Mouse (Mus musculus) hindbrain, postnatal 0 days (tissue): ENCODE measurements around the gene Zxdc. TPM values are rescaled to one million over a fixed set of nuclear protein-coding genes. Genes with fewer than 3 reads are reported as not detected.
A peak's percentile ranks its signal among the peaks of the same experiment; 100 is the strongest.

ENCODE experiments used
- ATAC-seq: fragments of 200-750 bp; cut with Nextera tagmentation; 2 replicates; pipeline ENCODE4 v1.8.0; 2017; ENCODE audit warnings: mild to moderate bottlenecking, moderate TSS enrichment, moderate library complexity
- DNase-seq: peaks from one replicate; pipeline ENCODE4 v3.0.0-alpha.2; 2015; ENCODE audit warnings: low spot score
- H3K27ac ChIP-seq: fragments of 300-500 bp; sonication (generic); 2 replicates; pipeline ENCODE4 v1.5.1; 2014; ENCODE audit warnings: mild to moderate bottlenecking
- H3K27me3 ChIP-seq: fragments of 300-500 bp; sonication (generic); 2 replicates; pipeline ENCODE4 v1.6.1; 2014; ENCODE audit warnings: low read length, mixed read lengths; ENCODE audit not compliant: insufficient read depth
- H3K36me3 ChIP-seq: fragments of 300-500 bp; sonication (generic); 2 replicates; pipeline ENCODE4 v1.6.1; 2014; ENCODE audit warnings: low read length, mixed read lengths; ENCODE audit not compliant: insufficient read depth
- H3K4me1 ChIP-seq: fragments of 300-500 bp; sonication (generic); 2 replicates; pipeline ENCODE4 v1.6.1; 2014; ENCODE audit warnings: antibody characterized with exemption, low read length, mixed read lengths; ENCODE audit not compliant: insufficient read depth
- H3K4me2 ChIP-seq: fragments of 300-500 bp; sonication (generic); 2 replicates; pipeline ENCODE4 v1.6.1; 2014; ENCODE audit warnings: low read depth, mild to moderate bottlenecking, low read length, moderate library complexity, mixed read lengths
- H3K4me3 ChIP-seq: fragments of 300-500 bp; sonication (generic); 2 replicates; pipeline ENCODE4 v1.5.1; 2014; ENCODE audit warnings: low read length
- H3K9ac ChIP-seq: fragments of 300-500 bp; sonication (generic); replicated peaks from 2 replicates; pipeline ENCODE4 v1.6.1; 2014; ENCODE audit warnings: mild to moderate bottlenecking, low read length, moderate library complexity, mixed read lengths
- H3K9me3 ChIP-seq: fragments of 300-500 bp; sonication (generic); 2 replicates; pipeline ENCODE4 v1.6.1; 2016; ENCODE audit warnings: low read length, mixed read lengths
- CTCF ChIP-seq: IDR thresholded peaks from 2 replicates; pipeline ENCODE4 v1.5.1; 2016; ENCODE audit warnings: antibody characterized with exemption, control low read depth, low read depth
- WGBS: fragments of 180-500 bp; shearing (Covaris S2); extraction: QIAGEN DNeasy Blood & Tissue Kit; methylation state at CpG from one replicate; pipeline ENCODE4 v1.1.7; 2014; 5-methylcytosine and 5-hydroxymethylcytosine counted together
- polyA plus RNA-seq: library from polyadenylated mRNA; unstranded; fragments of >200 nt; fragmentation: Nextera tagmentation; extraction: Ambion mirVana; gene quantifications from 2 replicates; pipeline ENCODE4 v1.2.1, GENCODE M21; 2015
- total RNA-seq: library from RNA; depleted of rRNA; stranded (reverse); fragments of >200 nt; gene quantifications from 2 replicates; pipeline ENCODE4 v1.2.3, GENCODE M21; 2014

Zxdc gene
- total and polyA plus RNA-seq, 2 experiments from 2014 or later: 7.4 to 49.7 TPM

- H3K4me1 ChIP-seq: peaks cover 12% of the 10 kb centered on the region
- no peak overlapping the region for H3K27ac ChIP-seq
- no peak for TF ChIP-seq CTCF
- H3K4me3 ChIP-seq: no peak overlapping the region
- 60% methylated on average over 5 of the region's 5 CpGs for WGBS
- no peak for DNase-seq
- no peaks in the 10 kb centered on the region for H3K27me3 ChIP-seq
- H3K9me3 ChIP-seq: no peaks in the 10 kb centered on the region
- no peak for ATAC-seq
- no peak overlapping the region for H3K9ac ChIP-seq
- no peaks in the 10 kb centered on the region for H3K36me3 ChIP-seq
- no peak overlapping the region for H3K4me2 ChIP-seq
Observed at GRCm38 (mm10) chr6:90358142-90358541, 11.2 kb upstream of the Zxdc start.

GRCm38 (mm10) chr6:90359445-90359844 lies 9.8 kb upstream of the Zxdc start:
- DNase-seq (no peak), ATAC-seq (no peak; the same call in 1 of the 2 replicates)
- H3K27ac ChIP-seq: no peak overlapping the region
- H3K27me3 ChIP-seq: no peaks in the 10 kb centered on the region
- no peak for TF ChIP-seq CTCF
- no peaks in the 10 kb centered on the region for H3K9me3 ChIP-seq
- H3K9ac ChIP-seq: no peak overlapping the region
- H3K4me3 ChIP-seq: no peak overlapping the region
- no peaks in the 10 kb centered on the region for H3K36me3 ChIP-seq
- peaks cover 12% of the 10 kb centered on the region for H3K4me1 ChIP-seq
- H3K4me2 ChIP-seq: no peak overlapping the region
- 41% methylated on average over 2 of the region's 2 CpGs for WGBS

- peak overlapping the region; percentile 45 for H3K27ac ChIP-seq
- H3K4me3 ChIP-seq: no peak overlapping the region
- no peak overlapping the region for H3K9ac ChIP-seq
- peak; percentile 86 for ATAC-seq
- H3K4me2 ChIP-seq: no peak overlapping the region
- H3K4me1 ChIP-seq: peaks cover 12% of the 10 kb centered on the region
- no peaks in the 10 kb centered on the region for H3K27me3 ChIP-seq
- H3K36me3 ChIP-seq: no peaks in the 10 kb centered on the region
- H3K9me3 ChIP-seq: no peaks in the 10 kb centered on the region
- DNase-seq: peak; percentile 73
- no peak for TF ChIP-seq CTCF
- WGBS: 35% methylated on average over 7 of the region's 7 CpGs
Observed at GRCm38 (mm10) chr6:90360024-90360781, 9.1 kb upstream of the Zxdc start.

- 90% methylated on average over 6 of the region's 6 CpGs for WGBS
- Histone ChIP-seq H3K36me3 (no peaks in the 10 kb centered on the region), H3K9ac (no peak overlapping the region), H3K4me2 (no peak overlapping the region), H3K27me3 (no peaks in the 10 kb centered on the region), H3K4me1 (peaks cover 12% of the 10 kb centered on the region), H3K9me3 (no peaks in the 10 kb centered on the region), H3K27ac (no peak overlapping the region; the same call in 1 of the 2 replicates), H3K4me3 (no peak overlapping the region)
- TF ChIP-seq CTCF: no peak
- DNase-seq: no peak
- ATAC-seq: no peak
Observed at GRCm38 (mm10) chr6:90360922-90361614, 8.2 kb upstream of the Zxdc start.

GRCm38 (mm10) chr6:90363301-90363700 lies 6.0 kb upstream of the Zxdc start:
- DNase-seq (no peak), ATAC-seq (no peak)
- no peak for TF ChIP-seq CTCF
- Histone ChIP-seq H3K27me3 (no peaks in the 10 kb centered on the region), H3K4me1 (peaks cover 12% of the 10 kb centered on the region), H3K27ac (no peak overlapping the region), H3K36me3 (no peaks in the 10 kb centered on the region), H3K9ac (no peak overlapping the region), H3K4me2 (no peak overlapping the region), H3K4me3 (no peak overlapping the region), H3K9me3 (no peaks in the 10 kb centered on the region)
- 90% methylated on average over 5 of the region's 5 CpGs for WGBS

GRCm38 (mm10) chr6:90369725-90370553 lies 647 bp downstream of the Zxdc start:
- peak; percentile 13; the same call in 1 of the 2 replicates for TF ChIP-seq CTCF
- peak overlapping the region; percentile 96 for H3K4me3 ChIP-seq
- ATAC-seq: peak; percentile 84
- peaks cover 17% of the 10 kb centered on the region for H3K4me1 ChIP-seq
- peaks cover 18% of the 10 kb centered on the region; the same call in 1 of the 2 replicates for H3K36me3 ChIP-seq
- 1% methylated on average over 92 of the region's 98 CpGs for WGBS
- H3K27ac ChIP-seq: peak overlapping the region; percentile 87
- H3K9me3 ChIP-seq: no peaks in the 10 kb centered on the region
- peak overlapping the region; percentile 86 for H3K9ac ChIP-seq
- H3K4me2 ChIP-seq: peak overlapping the region; percentile 93
- no peaks in the 10 kb centered on the region for H3K27me3 ChIP-seq
- DNase-seq: peak; percentile 43
